Mouse (Mus musculus) midbrain, embryonic 16.5 days (tissue): ENCODE results near the gene Gm21304. TPM values are rescaled to one million over a fixed set of nuclear protein-coding genes. Genes with fewer than 3 reads are reported as not detected.
"Not testable (repeated sequence)": the region's sequence is repeated elsewhere in the genome, so short reads cannot be mapped to it uniquely, and the experiment has no call there.

ENCODE experiments used
- ATAC-seq: fragments of 200-750 bp; cut with Nextera tagmentation; 2 replicates; pipeline ENCODE4 v1.8.0; 2017; ENCODE audit warnings: moderate TSS enrichment
- H3K27ac ChIP-seq: fragments of 300-500 bp; sonication (generic); 2 replicates; pipeline ENCODE4 v1.5.1; 2014; ENCODE audit warnings: mild to moderate bottlenecking, low read length, mixed read lengths
- H3K27me3 ChIP-seq: fragments of 300-500 bp; sonication (generic); 2 replicates; pipeline ENCODE4 v1.6.1; 2014; ENCODE audit warnings: low read depth, low read length, mixed read lengths; ENCODE audit not compliant: control insufficient read depth, insufficient read depth
- H3K36me3 ChIP-seq: fragments of 300-500 bp; sonication (generic); 2 replicates; pipeline ENCODE4 v1.6.1; 2014; ENCODE audit warnings: mild to moderate bottlenecking, low read length, moderate library complexity, mixed read lengths; ENCODE audit not compliant: control insufficient read depth, insufficient read depth
- H3K4me1 ChIP-seq: fragments of 300-500 bp; sonication (generic); 2 replicates; pipeline ENCODE4 v1.6.1; 2014; ENCODE audit warnings: mild to moderate bottlenecking, low read length, mixed read lengths; ENCODE audit not compliant: control insufficient read depth, insufficient read depth
- H3K4me2 ChIP-seq: fragments of 300-500 bp; sonication (generic); 2 replicates; pipeline ENCODE4 v1.6.1; 2014; ENCODE audit warnings: mild to moderate bottlenecking, low read length, mixed read lengths
- H3K4me3 ChIP-seq: fragments of 300-500 bp; sonication (generic); 2 replicates; pipeline ENCODE4 v1.5.1; 2014; ENCODE audit warnings: low read depth, mild to moderate bottlenecking, low read length, moderate library complexity, mixed read lengths
- H3K9ac ChIP-seq: fragments of 300-500 bp; sonication (generic); 2 replicates; pipeline ENCODE4 v1.6.1; 2014; ENCODE audit warnings: low read depth, low read length, mixed read lengths
- H3K9me3 ChIP-seq: fragments of 300-500 bp; sonication (generic); replicated peaks from 2 replicates; pipeline ENCODE4 v1.6.1; 2014; ENCODE audit warnings: mild to moderate bottlenecking, low read length, mixed read lengths; ENCODE audit not compliant: control insufficient read depth, poor library complexity, severe bottlenecking
- WGBS: fragments of 180-500 bp; shearing (Covaris S2); extraction: QIAGEN DNeasy Blood & Tissue Kit; methylation state at CpG from one replicate; pipeline ENCODE4 v1.1.7; 2014; 5-methylcytosine and 5-hydroxymethylcytosine counted together
- polyA plus RNA-seq: library from polyadenylated mRNA; unstranded; fragments of >200 nt; fragmentation: Nextera tagmentation; extraction: Ambion mirVana; gene quantifications from 2 replicates; pipeline ENCODE4 v1.2.1, GENCODE M21; 2015

Gene Gm21304
- not detected in 2 replicates for polyA plus RNA-seq

DNA sequence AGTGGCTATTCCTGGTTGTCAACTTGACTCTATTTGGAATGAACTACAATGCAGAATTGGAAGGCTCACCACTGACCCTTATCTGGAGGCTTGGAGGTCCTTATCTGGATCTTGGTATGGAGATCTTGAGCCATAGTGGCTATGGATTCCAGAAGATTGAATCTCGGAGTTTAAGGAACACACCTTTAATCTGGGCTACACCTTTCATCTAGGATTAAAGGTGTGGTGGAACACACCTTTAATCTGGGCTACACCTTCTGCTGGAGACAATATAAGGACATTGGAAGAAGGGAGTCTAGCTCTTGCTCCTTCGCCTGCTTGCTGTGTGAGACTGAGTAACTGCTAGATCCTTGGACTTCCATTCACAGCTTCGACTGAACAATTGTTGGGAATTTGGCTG is at the start of gene Gm21304:
Gene Gm21304 (plus strand): TSS at position 301 of the 400 bp plus-strand sequence.
- not testable (repeated sequence) for H3K27me3 ChIP-seq, ATAC-seq, H3K4me2 ChIP-seq, H3K4me1 ChIP-seq, H3K9ac ChIP-seq, H3K27ac ChIP-seq, H3K36me3 ChIP-seq, H3K9me3 ChIP-seq, H3K4me3 ChIP-seq
- WGBS: no CpG with 5 or more reads among the region's 3 CpGs

DNA sequence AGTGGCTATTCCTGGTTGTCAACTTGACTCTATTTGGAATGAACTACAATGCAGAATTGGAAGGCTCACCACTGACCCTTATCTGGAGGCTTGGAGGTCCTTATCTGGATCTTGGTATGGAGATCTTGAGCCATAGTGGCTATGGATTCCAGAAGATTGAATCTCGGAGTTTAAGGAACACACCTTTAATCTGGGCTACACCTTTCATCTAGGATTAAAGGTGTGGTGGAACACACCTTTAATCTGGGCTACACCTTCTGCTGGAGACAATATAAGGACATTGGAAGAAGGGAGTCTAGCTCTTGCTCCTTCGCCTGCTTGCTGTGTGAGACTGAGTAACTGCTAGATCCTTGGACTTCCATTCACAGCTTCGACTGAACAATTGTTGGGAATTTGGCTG is 25.6 kb upstream of the Gm21304 start, which contains the start of gene Gm21293:
Gene Gm21293 (plus strand): TSS at position 301 of the 400 bp plus-strand sequence.
- not testable (repeated sequence) for H3K9ac ChIP-seq, H3K4me3 ChIP-seq, H3K9me3 ChIP-seq, H3K4me2 ChIP-seq, ATAC-seq, H3K27me3 ChIP-seq, H3K27ac ChIP-seq, H3K36me3 ChIP-seq, H3K4me1 ChIP-seq
- no CpG with 5 or more reads among the region's 3 CpGs for WGBS

DNA sequence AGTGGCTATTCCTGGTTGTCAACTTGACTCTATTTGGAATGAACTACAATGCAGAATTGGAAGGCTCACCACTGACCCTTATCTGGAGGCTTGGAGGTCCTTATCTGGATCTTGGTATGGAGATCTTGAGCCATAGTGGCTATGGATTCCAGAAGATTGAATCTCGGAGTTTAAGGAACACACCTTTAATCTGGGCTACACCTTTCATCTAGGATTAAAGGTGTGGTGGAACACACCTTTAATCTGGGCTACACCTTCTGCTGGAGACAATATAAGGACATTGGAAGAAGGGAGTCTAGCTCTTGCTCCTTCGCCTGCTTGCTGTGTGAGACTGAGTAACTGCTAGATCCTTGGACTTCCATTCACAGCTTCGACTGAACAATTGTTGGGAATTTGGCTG is 17.1 kb upstream of the Gm21304 start, which contains the start of gene Gm6763:
Gene Gm6763 (plus strand): TSS at position 301 of the 400 bp plus-strand sequence.
- H3K9me3 ChIP-seq, ATAC-seq, H3K9ac ChIP-seq, H3K27ac ChIP-seq, H3K4me1 ChIP-seq, H3K36me3 ChIP-seq, H3K27me3 ChIP-seq, H3K4me3 ChIP-seq, H3K4me2 ChIP-seq: not testable (repeated sequence)
- no CpG with 5 or more reads among the region's 3 CpGs for WGBS

DNA sequence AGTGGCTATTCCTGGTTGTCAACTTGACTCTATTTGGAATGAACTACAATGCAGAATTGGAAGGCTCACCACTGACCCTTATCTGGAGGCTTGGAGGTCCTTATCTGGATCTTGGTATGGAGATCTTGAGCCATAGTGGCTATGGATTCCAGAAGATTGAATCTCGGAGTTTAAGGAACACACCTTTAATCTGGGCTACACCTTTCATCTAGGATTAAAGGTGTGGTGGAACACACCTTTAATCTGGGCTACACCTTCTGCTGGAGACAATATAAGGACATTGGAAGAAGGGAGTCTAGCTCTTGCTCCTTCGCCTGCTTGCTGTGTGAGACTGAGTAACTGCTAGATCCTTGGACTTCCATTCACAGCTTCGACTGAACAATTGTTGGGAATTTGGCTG is 8.6 kb upstream of the Gm21304 start, which contains the start of gene Gm8764:
Gene Gm8764 (plus strand): TSS at position 301 of the 400 bp plus-strand sequence.
- not testable (repeated sequence) for ATAC-seq, H3K4me3 ChIP-seq, H3K27me3 ChIP-seq, H3K27ac ChIP-seq, H3K36me3 ChIP-seq, H3K9ac ChIP-seq, H3K4me1 ChIP-seq, H3K4me2 ChIP-seq, H3K9me3 ChIP-seq
- no CpG with 5 or more reads among the region's 3 CpGs for WGBS

DNA sequence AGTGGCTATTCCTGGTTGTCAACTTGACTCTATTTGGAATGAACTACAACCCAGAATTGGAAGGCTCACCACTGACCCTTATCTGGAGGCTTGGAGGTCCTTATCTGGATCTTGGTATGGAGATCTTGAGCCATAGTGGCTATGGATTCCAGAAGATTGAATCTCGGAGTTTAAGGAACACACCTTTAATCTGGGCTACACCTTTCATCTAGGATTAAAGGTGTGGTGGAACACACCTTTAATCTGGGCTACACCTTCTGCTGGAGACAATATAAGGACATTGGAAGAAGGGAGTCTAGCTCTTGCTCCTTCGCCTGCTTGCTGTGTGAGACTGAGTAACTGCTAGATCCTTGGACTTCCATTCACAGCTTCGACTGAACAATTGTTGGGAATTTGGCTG is 8.4 kb downstream of the Gm21304 start, which contains the start of gene Gm21312:
Gene Gm21312 (plus strand): TSS at position 301 of the 400 bp plus-strand sequence.
- ATAC-seq, H3K27me3 ChIP-seq, H3K9ac ChIP-seq, H3K27ac ChIP-seq, H3K36me3 ChIP-seq, H3K9me3 ChIP-seq, H3K4me2 ChIP-seq, H3K4me3 ChIP-seq, H3K4me1 ChIP-seq: not testable (repeated sequence)
- no CpG with 5 or more reads among the region's 3 CpGs for WGBS

DNA sequence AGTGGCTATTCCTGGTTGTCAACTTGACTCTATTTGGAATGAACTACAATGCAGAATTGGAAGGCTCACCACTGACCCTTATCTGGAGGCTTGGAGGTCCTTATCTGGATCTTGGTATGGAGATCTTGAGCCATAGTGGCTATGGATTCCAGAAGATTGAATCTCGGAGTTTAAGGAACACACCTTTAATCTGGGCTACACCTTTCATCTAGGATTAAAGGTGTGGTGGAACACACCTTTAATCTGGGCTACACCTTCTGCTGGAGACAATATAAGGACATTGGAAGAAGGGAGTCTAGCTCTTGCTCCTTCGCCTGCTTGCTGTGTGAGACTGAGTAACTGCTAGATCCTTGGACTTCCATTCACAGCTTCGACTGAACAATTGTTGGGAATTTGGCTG is 16.9 kb downstream of the Gm21304 start, which contains the start of gene Gm20765:
Gene Gm20765 (plus strand): TSS at position 301 of the 400 bp plus-strand sequence.
- not testable (repeated sequence) for H3K4me2 ChIP-seq, H3K36me3 ChIP-seq, ATAC-seq, H3K27me3 ChIP-seq, H3K27ac ChIP-seq, H3K4me1 ChIP-seq, H3K9ac ChIP-seq, H3K9me3 ChIP-seq, H3K4me3 ChIP-seq
- no CpG with 5 or more reads among the region's 3 CpGs for WGBS

DNA sequence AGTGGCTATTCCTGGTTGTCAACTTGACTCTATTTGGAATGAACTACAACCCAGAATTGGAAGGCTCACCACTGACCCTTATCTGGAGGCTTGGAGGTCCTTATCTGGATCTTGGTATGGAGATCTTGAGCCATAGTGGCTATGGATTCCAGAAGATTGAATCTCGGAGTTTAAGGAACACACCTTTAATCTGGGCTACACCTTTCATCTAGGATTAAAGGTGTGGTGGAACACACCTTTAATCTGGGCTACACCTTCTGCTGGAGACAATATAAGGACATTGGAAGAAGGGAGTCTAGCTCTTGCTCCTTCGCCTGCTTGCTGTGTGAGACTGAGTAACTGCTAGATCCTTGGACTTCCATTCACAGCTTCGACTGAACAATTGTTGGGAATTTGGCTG is 25.4 kb downstream of the Gm21304 start, which contains the start of gene Gm4340:
Gene Gm4340 (plus strand): TSS at position 301 of the 400 bp plus-strand sequence.
- not testable (repeated sequence) for ATAC-seq, H3K27ac ChIP-seq, H3K4me2 ChIP-seq, H3K36me3 ChIP-seq, H3K9me3 ChIP-seq, H3K4me1 ChIP-seq, H3K27me3 ChIP-seq, H3K4me3 ChIP-seq, H3K9ac ChIP-seq
- WGBS: no CpG with 5 or more reads among the region's 3 CpGs

DNA sequence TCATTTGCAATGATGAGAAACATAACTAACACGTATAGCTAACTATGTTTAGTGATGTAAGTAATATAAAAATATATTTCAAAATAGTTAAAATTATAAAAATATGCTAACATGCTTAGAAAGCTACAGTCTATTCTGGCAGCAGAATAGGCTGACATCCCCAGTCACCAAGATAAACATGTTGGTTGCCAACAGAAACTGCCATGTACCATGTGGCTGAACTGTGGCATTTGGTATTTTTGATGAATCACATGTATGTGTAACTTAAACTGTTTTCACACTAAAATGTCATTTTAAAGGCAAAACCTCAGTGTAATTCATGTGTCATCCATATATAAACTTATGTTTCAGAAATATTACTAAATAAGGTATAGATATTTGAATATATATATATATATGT is 41.3 kb downstream of the Gm21304 start:
- Histone ChIP-seq H3K4me1 (no peaks in the 10 kb centered on the region), H3K4me2 (no peak overlapping the region), H3K4me3 (no peak overlapping the region), H3K36me3 (no peaks in the 10 kb centered on the region), H3K27ac (no peak overlapping the region), H3K9me3 (no peaks in the 10 kb centered on the region), H3K9ac (no peak overlapping the region), H3K27me3 (no peaks in the 10 kb centered on the region)
- no peak for ATAC-seq
- WGBS: 86% methylated on average over 1 of the region's 1 CpGs

DNA sequence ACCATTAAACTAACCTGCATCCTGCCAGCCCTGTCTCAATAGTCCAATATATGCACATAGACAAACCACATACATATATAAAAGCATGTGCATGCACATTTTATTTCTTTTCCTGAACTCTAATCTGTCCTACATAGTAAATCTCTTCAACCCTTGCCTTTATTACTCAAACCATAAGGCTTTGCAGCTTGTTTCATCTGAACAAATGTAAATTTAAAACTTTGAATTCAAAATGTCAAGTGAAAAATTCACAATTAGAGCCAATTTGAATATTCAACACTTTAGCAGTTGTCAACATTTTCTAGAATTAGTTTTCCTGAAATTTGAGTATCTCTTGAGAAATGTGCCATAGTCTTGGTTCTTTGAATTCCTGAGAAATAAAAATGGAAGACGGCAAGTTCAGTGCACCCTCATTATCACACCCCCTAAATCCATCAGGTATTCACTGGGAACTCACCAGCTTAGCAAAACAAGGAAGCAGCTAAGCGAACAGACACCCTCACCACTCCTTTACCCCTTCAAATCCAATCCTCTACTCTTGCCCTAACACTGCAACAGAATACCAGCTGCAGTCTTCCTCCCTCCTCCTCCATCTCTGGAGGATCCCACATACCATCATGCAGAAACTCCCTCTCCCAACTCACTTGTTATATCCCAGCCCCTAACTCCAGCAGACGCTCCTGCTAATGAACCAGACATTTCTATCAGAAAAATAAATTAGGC is 42.1 kb downstream of the Gm21304 start:
- no peaks in the 10 kb centered on the region for H3K27me3 ChIP-seq
- H3K4me1 ChIP-seq: no peaks in the 10 kb centered on the region
- no peaks in the 10 kb centered on the region for H3K36me3 ChIP-seq
- no peak overlapping the region for H3K4me3 ChIP-seq
- no peak overlapping the region for H3K4me2 ChIP-seq
- 88% methylated on average over 3 of the region's 3 CpGs for WGBS
- ATAC-seq: no peak
- H3K27ac ChIP-seq: no peak overlapping the region
- no peaks in the 10 kb centered on the region for H3K9me3 ChIP-seq
- H3K9ac ChIP-seq: no peak overlapping the region
